Mouse (Mus musculus) stomach, embryonic 14.5 days (tissue): Measurements from ENCODE around the gene Pdcd5. TPM values are rescaled to one million over a fixed set of nuclear protein-coding genes. Genes with fewer than 3 reads are reported as not detected.

Experiments used
- ATAC-seq: fragments of 200-750 bp; cut with Nextera tagmentation; 2 replicates; pipeline ENCODE4 v1.8.0; 2017; ENCODE audit warnings: low read depth, moderate TSS enrichment; ENCODE audit not compliant: insufficient number of reproducible peaks, insufficient read depth, low FRiP score
- H3K27ac ChIP-seq: fragments of 300-500 bp; sonication (generic); 2 replicates; pipeline ENCODE4 v1.5.1; 2014; ENCODE audit warnings: mild to moderate bottlenecking, low read length, moderate library complexity, mixed read lengths
- H3K27me3 ChIP-seq: fragments of 300-500 bp; sonication (generic); 2 replicates; pipeline ENCODE4 v1.6.1; 2014; ENCODE audit warnings: low read length, control low read depth, mixed read lengths; ENCODE audit not compliant: control insufficient read depth, insufficient read depth
- H3K36me3 ChIP-seq: fragments of 300-500 bp; sonication (generic); 2 replicates; pipeline ENCODE4 v1.6.1; 2014; ENCODE audit warnings: mild to moderate bottlenecking, control low read depth, low read length, moderate library complexity, mixed read lengths; ENCODE audit not compliant: control insufficient read depth, insufficient read depth
- H3K4me1 ChIP-seq: fragments of 300-500 bp; sonication (generic); 2 replicates; pipeline ENCODE4 v1.6.1; 2014; ENCODE audit warnings: low read length, control low read depth, mixed read lengths; ENCODE audit not compliant: control insufficient read depth, insufficient read depth
- H3K4me2 ChIP-seq: fragments of 300-500 bp; sonication (generic); replicated peaks from 2 replicates; pipeline ENCODE4 v1.6.1; 2014; ENCODE audit warnings: low read depth, low read length, control low read depth
- H3K4me3 ChIP-seq: fragments of 300-500 bp; sonication (generic); 2 replicates; pipeline ENCODE4 v1.5.1; 2014; ENCODE audit warnings: low read depth, low read length, control low read depth
- H3K9ac ChIP-seq: fragments of 300-500 bp; sonication (generic); replicated peaks from 2 replicates; pipeline ENCODE4 v1.6.1; 2014; ENCODE audit warnings: low read depth, mild to moderate bottlenecking, control low read depth, low read length, moderate library complexity, mixed read lengths
- H3K9me3 ChIP-seq: fragments of 300-500 bp; sonication (generic); 2 replicates; pipeline ENCODE4 v1.6.1; 2016; ENCODE audit warnings: low read depth, low read length, control low read depth; ENCODE audit not compliant: control insufficient read depth
- WGBS: fragments of 180-500 bp; shearing (Covaris S2); extraction: QIAGEN DNeasy Blood & Tissue Kit; methylation state at CpG from one replicate; pipeline ENCODE4 v1.1.7; 2014; 5-methylcytosine and 5-hydroxymethylcytosine counted together
- polyA plus RNA-seq: library from polyadenylated mRNA; unstranded; fragments of >200 nt; fragmentation: Nextera tagmentation; extraction: Ambion mirVana; gene quantifications from 2 replicates; pipeline ENCODE4 v1.2.1, GENCODE M21; 2014

The Pdcd5 gene
- polyA plus RNA-seq, 1 experiment from 2014 or later = 284 TPM

GRCm38 (mm10) chr7:35683409-35684122 lies 36.2 kb upstream of the Pdcd5 start:
- no peak for ATAC-seq
- no peak overlapping the region for H3K4me2 ChIP-seq
- no peaks in the 10 kb centered on the region for H3K36me3 ChIP-seq
- WGBS = 87% methylated on average over 6 of the region's 6 CpGs
- no peaks in the 10 kb centered on the region for H3K4me1 ChIP-seq
- no peaks in the 10 kb centered on the region for H3K9me3 ChIP-seq
- no peak overlapping the region for H3K27ac ChIP-seq
- H3K27me3 ChIP-seq = no peaks in the 10 kb centered on the region
- no peak overlapping the region for H3K9ac ChIP-seq
- H3K4me3 ChIP-seq = no peak overlapping the region

- no peaks in the 10 kb centered on the region for H3K9me3 ChIP-seq
- H3K9ac ChIP-seq = no peak overlapping the region
- no peaks in the 10 kb centered on the region for H3K36me3 ChIP-seq
- no peak overlapping the region for H3K4me2 ChIP-seq
- no peaks in the 10 kb centered on the region for H3K27me3 ChIP-seq
- WGBS = 77% methylated on average over 3 of the region's 3 CpGs
- H3K4me3 ChIP-seq = no peak overlapping the region
- H3K4me1 ChIP-seq = no peaks in the 10 kb centered on the region
- H3K27ac ChIP-seq = no peak overlapping the region
- ATAC-seq = no peak
These were observed 34.2 kb upstream of the Pdcd5 start for GRCm38 (mm10) chr7:35681559-35681958.

- H3K4me1 ChIP-seq = no peaks in the 10 kb centered on the region
- H3K4me2 ChIP-seq = no peak overlapping the region
- no peaks in the 10 kb centered on the region for H3K9me3 ChIP-seq
- no peaks in the 10 kb centered on the region for H3K27me3 ChIP-seq
- ATAC-seq = no peak
- no peak overlapping the region for H3K4me3 ChIP-seq
- 75% methylated on average over 4 of the region's 4 CpGs for WGBS
- no peak overlapping the region for H3K27ac ChIP-seq
- H3K9ac ChIP-seq = no peak overlapping the region
- no peaks in the 10 kb centered on the region for H3K36me3 ChIP-seq
These were observed 31.7 kb upstream of the Pdcd5 start for GRCm38 (mm10) chr7:35678976-35679375.

- H3K4me3 ChIP-seq = no peak overlapping the region
- H3K36me3 ChIP-seq = no peaks in the 10 kb centered on the region
- no peak overlapping the region for H3K9ac ChIP-seq
- WGBS = 62% methylated on average over 18 of the region's 18 CpGs
- H3K4me2 ChIP-seq = no peak overlapping the region
- H3K9me3 ChIP-seq = no peaks in the 10 kb centered on the region
- H3K27ac ChIP-seq = no peak overlapping the region
- H3K4me1 ChIP-seq = no peaks in the 10 kb centered on the region
- H3K27me3 ChIP-seq = no peaks in the 10 kb centered on the region
- no peak for ATAC-seq
These were observed 21.0 kb upstream of the Pdcd5 start for GRCm38 (mm10) chr7:35668066-35669041.

- H3K4me2 ChIP-seq = no peak overlapping the region
- no peaks in the 10 kb centered on the region for H3K36me3 ChIP-seq
- no peak for ATAC-seq
- no peaks in the 10 kb centered on the region for H3K27me3 ChIP-seq
- H3K4me3 ChIP-seq = no peak overlapping the region
- no peaks in the 10 kb centered on the region for H3K4me1 ChIP-seq
- H3K27ac ChIP-seq = no peak overlapping the region
- no peaks in the 10 kb centered on the region for H3K9me3 ChIP-seq
- H3K9ac ChIP-seq = no peak overlapping the region
- WGBS = 62% methylated on average over 16 of the region's 16 CpGs
These were observed 16.6 kb upstream of the Pdcd5 start for GRCm38 (mm10) chr7:35663790-35664376.

- WGBS = 59% methylated on average over 3 of the region's 3 CpGs
- ATAC-seq = no peak
- no peak overlapping the region for H3K27ac ChIP-seq
These were observed 11.9 kb upstream of the Pdcd5 start for GRCm38 (mm10) chr7:35659173-35659572.

GRCm38 (mm10) chr7:35657829-35658228 lies 10.5 kb upstream of the Pdcd5 start:
- no peaks in the 10 kb centered on the region for H3K4me1 ChIP-seq
- H3K27ac ChIP-seq = no peak overlapping the region
- H3K4me3 ChIP-seq = no peak overlapping the region
- H3K9me3 ChIP-seq = no peaks in the 10 kb centered on the region
- H3K27me3 ChIP-seq = no peaks in the 10 kb centered on the region
- no peak overlapping the region for H3K4me2 ChIP-seq
- no peak overlapping the region for H3K9ac ChIP-seq
- H3K36me3 ChIP-seq = no peaks in the 10 kb centered on the region
- 61% methylated on average over 6 of the region's 6 CpGs for WGBS
- no peak for ATAC-seq

More at GRCm38 (mm10) chr7:35659173-35659572, 11.9 kb upstream of the Pdcd5 start:
- no peaks in the 10 kb centered on the region for H3K4me1 ChIP-seq
- no peak overlapping the region for H3K4me2 ChIP-seq
- H3K27me3 ChIP-seq = no peaks in the 10 kb centered on the region
- no peaks in the 10 kb centered on the region for H3K9me3 ChIP-seq
- no peak overlapping the region for H3K4me3 ChIP-seq
- H3K9ac ChIP-seq = no peak overlapping the region
- H3K36me3 ChIP-seq = no peaks in the 10 kb centered on the region

GRCm38 (mm10) chr7:35651583-35652270 lies 4.4 kb upstream of the Pdcd5 start:
- Histone ChIP-seq H3K4me1 (no peaks in the 10 kb centered on the region), H3K36me3 (no peaks in the 10 kb centered on the region), H3K4me3 (no peak overlapping the region), H3K27me3 (no peaks in the 10 kb centered on the region), H3K9me3 (no peaks in the 10 kb centered on the region), H3K9ac (no peak overlapping the region), H3K27ac (no peak overlapping the region), H3K4me2 (no peak overlapping the region)
- ATAC-seq = no peak
- 81% methylated on average over 10 of the region's 10 CpGs for WGBS
